34 mouse cellular contexts compared by ENCODE assay signal in the genomic region with DNA sequence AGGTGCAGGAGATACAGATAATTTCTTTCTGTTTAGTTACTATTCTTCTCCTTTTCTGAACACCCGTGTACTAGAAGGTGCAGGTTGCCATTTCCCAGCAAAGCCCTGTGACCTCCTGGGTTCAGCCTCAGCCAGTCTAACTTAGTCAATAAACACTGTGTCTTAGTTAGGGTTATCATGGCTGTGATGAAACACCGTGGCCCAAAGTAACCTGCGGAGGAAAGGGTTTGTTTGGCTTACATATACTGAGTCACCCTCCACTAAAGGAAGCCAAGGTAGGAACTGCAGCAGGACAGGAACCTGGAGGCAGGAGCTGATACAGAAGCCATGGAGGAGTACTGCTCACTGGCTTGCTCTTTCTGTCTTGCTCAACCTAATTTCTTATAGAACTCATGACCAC. TPM values are rescaled to one million over a fixed set of nuclear protein-coding genes. Genes with fewer than 3 reads are reported as not detected.
"Had no signal": no experiment of that assay in that cellular context is flagged by ENCODE, and none has a peak within 500 bp of the region (broad histone marks: within the 10 kb centered on the region; RNA-seq: fewer than 3 reads in every experiment).

No protein-coding gene starts in this region.

- H3K36me3 ChIP-seq: heart, embryonic 10.5 days; heart, embryonic 12.5 days; hindbrain, embryonic 10.5 days; hindbrain, embryonic 12.5 days; intestine, embryonic 15.5 days; limb, embryonic 10.5 days; limb, embryonic 12.5 days had no signal

- H3K9me3 ChIP-seq: heart, embryonic 10.5 days; heart, embryonic 12.5 days; hindbrain, embryonic 10.5 days; hindbrain, embryonic 12.5 days; intestine, embryonic 15.5 days; limb, embryonic 10.5 days; limb, embryonic 12.5 days had no signal

- H3K4me2 ChIP-seq: heart, embryonic 12.5 days; hindbrain, embryonic 12.5 days; hindbrain, embryonic 14.5 days; intestine, embryonic 15.5 days; limb, embryonic 12.5 days had no signal

- H3K4me1 ChIP-seq: heart, embryonic 10.5 days; heart, embryonic 12.5 days; hindbrain, embryonic 12.5 days; intestine, embryonic 15.5 days; limb, embryonic 10.5 days; limb, embryonic 12.5 days had no signal

- H3K27me3 ChIP-seq: heart, embryonic 12.5 days; hindbrain, embryonic 12.5 days; intestine, embryonic 15.5 days; limb, embryonic 12.5 days had no signal

- H3K9ac ChIP-seq: heart, embryonic 12.5 days; hindbrain, embryonic 12.5 days; hindbrain, embryonic 14.5 days; intestine, embryonic 15.5 days; limb, embryonic 12.5 days had no signal

- H3K27ac ChIP-seq: gastrocnemius, adult 2 months; heart, embryonic 10.5 days; hindbrain, embryonic 10.5 days; hindbrain, embryonic 12.5 days; hindbrain, embryonic 14.5 days; intestine, embryonic 15.5 days; layer of hippocampus, adult 2 months; left cerebral cortex, adult 2 months; limb, embryonic 10.5 days; limb, embryonic 12.5 days had no signal

- H3K4me3 ChIP-seq: gastrocnemius, adult 2 months; heart, embryonic 10.5 days; heart, embryonic 12.5 days; hindbrain, embryonic 10.5 days; hindbrain, embryonic 12.5 days; intestine, embryonic 15.5 days; layer of hippocampus, adult 2 months; left cerebral cortex, adult 2 months; limb, embryonic 10.5 days; limb, embryonic 12.5 days had no signal

- DNase-seq: gastrocnemius, adult 2 months; gastrocnemius, postnatal 10 days; gastrocnemius, postnatal 25 days; heart, adult 18-20 months; heart, postnatal 10 days; heart, postnatal 4 days; kidney, adult 18-20 months; kidney, adult 8-10 months; kidney, postnatal 10 days; kidney, postnatal 25 days; kidney, postnatal 4 days had no signal

- ATAC-seq: hindbrain, embryonic 16.5 days; inflammation-experienced regulatory T-cells, adult 6 months; intestine, embryonic 15.5 days; intestine, postnatal 0 days had no signal

RNA-seq across cellular contexts. Expression of gene Cpb2, which starts 8.3 kb away (rescaled TPM):
- total RNA-seq: gastrocnemius, adult 2 months; gastrocnemius, postnatal 10 days; gastrocnemius, postnatal 25 days; granulocyte monocyte progenitor cell, adult 5-6 weeks; heart, adult 18-20 months; heart, adult 8-10 months; heart, postnatal 10 days; heart, postnatal 25 days; heart, postnatal 4 days; layer of hippocampus, adult 2 months; layer of hippocampus, postnatal 10 days; layer of hippocampus, postnatal 25 days; left cerebral cortex, adult 2 months; left cerebral cortex, postnatal 14 days; left cerebral cortex, postnatal 36 days had no signal
- polyA plus RNA-seq: frontal cortex, adult 2 months; heart, embryonic 14.5 days; hindbrain, embryonic 10.5 days; hindbrain, embryonic 12.5 days; hindbrain, embryonic 16.5 days; inflammation-experienced regulatory T-cells, adult 6 months; limb, embryonic 10.5 days; limb, embryonic 12.5 days; limb, embryonic 14.5 days had no signal
